Mouse (Mus musculus): Measurements from ENCODE around the gene Cdca3.
A peak's percentile ranks its signal among the peaks of the same experiment; 100 is the strongest.
"Not testable (repeated sequence)": the region's sequence is repeated elsewhere in the genome, so short reads cannot be mapped to it uniquely, and the experiment has no call there.

The Cdca3 gene

DNA sequence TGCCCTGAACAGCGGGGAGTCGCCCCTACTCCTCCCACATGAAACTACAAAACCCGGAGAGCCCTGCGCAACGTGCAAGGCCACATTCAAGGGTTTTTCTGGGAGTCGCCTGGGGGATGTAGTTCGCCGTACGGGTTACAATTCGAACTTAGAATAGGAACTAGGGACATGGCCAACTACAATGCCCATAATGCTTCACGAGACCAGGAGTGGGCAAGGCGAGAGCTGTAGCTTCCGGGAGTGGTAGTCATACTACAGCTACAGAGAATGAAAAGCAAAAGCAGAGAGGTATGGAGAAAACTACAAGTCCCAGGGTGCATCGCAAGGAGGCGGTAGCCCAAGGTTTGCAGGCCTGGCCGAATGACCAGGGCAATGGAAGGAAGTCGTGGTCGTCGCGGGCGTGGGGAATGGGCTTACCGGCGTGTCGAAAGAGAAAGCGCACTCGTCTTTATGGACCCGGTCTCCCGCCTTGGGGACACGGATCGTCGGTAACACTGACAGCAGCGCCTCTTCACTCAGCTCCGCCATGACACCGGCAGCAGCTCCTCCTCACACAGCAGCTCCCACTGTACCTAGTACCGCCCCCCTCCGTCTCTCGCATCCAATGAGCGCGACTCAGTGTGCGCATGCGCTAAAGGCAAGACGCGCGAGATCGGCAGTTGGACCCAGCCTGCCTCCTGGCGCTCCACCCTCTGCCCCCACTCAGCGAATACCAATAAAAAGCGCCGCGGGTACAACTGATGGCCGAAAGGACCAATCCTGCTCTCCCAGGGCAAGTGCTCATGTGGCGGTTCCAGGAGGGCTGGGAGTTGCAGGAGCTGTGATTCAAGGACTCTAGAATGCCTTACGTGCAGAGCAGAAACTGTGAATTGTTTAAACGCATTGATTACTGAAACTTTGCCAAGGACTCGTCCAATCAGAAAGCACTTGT is at the start of gene Cdca3, which contains the start of gene Usp5:
Cdca3 (plus strand) TSS at position 680 of the 931 bp plus-strand sequence.
Usp5 (minus strand) TSS at position 617 of the 931 bp plus-strand sequence.
- peak; percentile 93 to 98 for DNase-seq (ENCODE audit: low spot score in 2 of 2)

DNA sequence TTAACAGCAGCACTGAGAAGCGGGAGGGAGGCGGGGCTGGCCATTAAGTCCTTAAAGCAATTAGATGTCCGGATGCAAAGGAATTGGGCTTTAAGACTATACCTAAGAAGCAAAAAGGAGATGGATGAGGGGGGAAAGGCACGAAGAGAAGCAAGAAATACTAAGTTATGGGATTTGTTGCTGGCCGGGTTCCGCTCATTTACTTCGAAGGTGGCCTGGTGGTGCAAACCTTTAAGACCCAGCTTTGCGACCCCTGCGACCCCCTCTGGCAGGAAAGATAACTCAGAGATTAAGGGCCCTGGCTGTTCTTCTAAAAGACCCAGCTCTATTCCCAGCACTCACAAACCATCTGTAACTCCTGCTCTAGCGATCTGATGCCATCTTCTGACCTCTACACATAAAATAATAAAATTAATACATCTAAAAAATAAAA is 49.3 kb upstream of the Cdca3 start:
- DNase-seq (ENCODE audit: low spot score in 2 of 2): no peak

GRCm38 (mm10) chr6:124780917-124781316 is 48.4 kb upstream of the Cdca3 start:
- DNase-seq (ENCODE audit: low spot score in 2 of 2): no peak

- no peak for DNase-seq (ENCODE audit: low spot score in 2 of 2)
Observed at GRCm38 (mm10) chr6:124782436-124782835, 46.9 kb upstream of the Cdca3 start.

- DNase-seq (ENCODE audit: low spot score in 2 of 2): no peak
Observed at GRCm38 (mm10) chr6:124786756-124787420, 42.5 kb upstream of the Cdca3 start.

GRCm38 (mm10) chr6:124787722-124788121 is 41.6 kb upstream of the Cdca3 start:
- no peak for DNase-seq (ENCODE audit: low spot score in 2 of 2)

- no peak for DNase-seq (ENCODE audit: low spot score in 2 of 2)
Observed at GRCm38 (mm10) chr6:124789519-124789918, 39.8 kb upstream of the Cdca3 start.

DNA sequence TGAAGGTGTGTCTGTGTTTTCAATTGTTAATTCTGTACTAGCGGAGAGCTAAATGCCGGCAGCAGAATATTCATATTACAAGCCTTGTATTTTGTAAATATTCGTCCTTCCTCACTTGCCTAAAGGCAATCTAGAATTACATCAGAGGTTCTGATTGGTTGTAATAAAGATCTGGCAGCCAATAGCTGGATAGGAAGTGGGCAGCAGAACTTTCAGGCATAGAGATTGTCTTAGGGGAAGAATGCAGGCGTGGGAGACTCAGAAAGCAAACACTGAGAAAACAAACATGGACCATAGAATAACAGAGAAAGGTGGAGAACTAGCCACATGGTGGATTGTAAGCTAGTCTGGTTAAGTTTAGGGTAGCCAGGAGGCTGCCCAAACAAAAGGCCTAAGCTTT is 39.2 kb upstream of the Cdca3 start:
- DNase-seq (ENCODE audit: low spot score in 2 of 2): no peak

GRCm38 (mm10) chr6:124791911-124792310 is 37.4 kb upstream of the Cdca3 start:
- no peak for DNase-seq (ENCODE audit: low spot score in 2 of 2)

DNA sequence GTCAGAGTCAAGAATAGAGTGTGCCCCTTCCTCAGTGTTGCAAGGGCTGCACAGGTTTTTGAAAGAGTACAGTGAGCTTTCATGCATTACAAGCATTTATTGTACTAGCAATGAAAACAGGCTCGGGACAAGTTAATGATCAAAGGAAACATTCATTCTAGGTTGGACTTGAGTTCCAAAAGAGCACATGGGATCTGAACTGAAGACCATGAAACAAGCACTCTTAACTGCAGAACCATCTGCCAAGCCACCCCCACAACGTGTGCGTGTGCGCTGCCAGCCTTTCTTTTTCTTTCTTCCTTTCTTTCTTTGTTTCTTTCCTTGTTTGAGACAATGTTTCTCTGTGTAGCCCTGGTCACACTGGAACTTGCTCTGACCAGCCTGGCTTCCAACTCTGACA is 33.6 kb upstream of the Cdca3 start:
- no peak for DNase-seq (ENCODE audit: low spot score in 2 of 2)

DNA sequence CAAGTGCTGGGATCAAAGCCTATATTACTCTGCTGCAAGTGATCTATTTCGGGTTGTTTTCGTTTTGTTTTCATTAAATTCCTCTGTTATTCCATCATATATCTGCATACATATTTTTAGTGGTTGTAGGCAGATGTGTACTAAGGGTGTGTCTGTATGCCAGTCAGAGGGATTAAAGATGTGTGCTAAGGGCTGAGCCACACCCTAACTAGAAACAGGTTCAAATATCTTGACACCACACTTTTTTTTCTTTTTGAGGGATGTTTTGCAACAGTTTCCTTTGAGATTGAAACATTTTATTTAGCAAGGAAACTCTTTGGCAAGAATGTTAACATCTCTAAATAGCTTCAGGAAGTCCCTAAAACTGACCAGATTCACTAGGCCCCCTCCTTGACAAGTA is 33.1 kb upstream of the Cdca3 start:
- no peak for DNase-seq (ENCODE audit: low spot score in 2 of 2)

GRCm38 (mm10) chr6:124802400-124802799 is 26.9 kb upstream of the Cdca3 start:
- DNase-seq (ENCODE audit: low spot score in 2 of 2): not testable (repeated sequence)

DNA sequence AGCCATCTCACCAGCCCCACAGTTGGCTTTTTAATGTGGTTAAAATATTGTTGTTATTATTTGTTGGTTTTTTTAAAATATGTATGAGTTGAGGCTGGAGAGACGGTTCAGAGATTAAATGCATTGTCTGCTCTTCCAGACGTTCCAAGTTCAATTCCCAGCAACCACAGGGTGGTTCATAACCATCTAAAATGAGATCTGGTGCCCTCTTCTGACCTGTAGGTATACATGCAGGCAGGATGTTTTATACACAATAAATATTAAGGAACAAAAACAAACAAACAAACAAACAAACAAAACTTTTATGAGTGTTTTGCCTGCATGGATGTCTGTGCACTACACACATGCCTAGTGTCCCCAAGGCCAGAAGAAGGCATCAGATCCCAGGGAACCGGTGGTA is 26.3 kb upstream of the Cdca3 start:
- DNase-seq (ENCODE audit: low spot score in 2 of 2): no peak

- DNase-seq (ENCODE audit: low spot score in 2 of 2): not testable (repeated sequence)
Observed at GRCm38 (mm10) chr6:124803691-124804090, 25.7 kb upstream of the Cdca3 start.

- DNase-seq (ENCODE audit: low spot score in 2 of 2): no peak
Observed at GRCm38 (mm10) chr6:124804341-124804740, 25.0 kb upstream of the Cdca3 start.

- DNase-seq (ENCODE audit: low spot score in 2 of 2): peak; percentile 83 to 92
Observed at GRCm38 (mm10) chr6:124805341-124806321, 23.7 kb upstream of the Cdca3 start.

DNA sequence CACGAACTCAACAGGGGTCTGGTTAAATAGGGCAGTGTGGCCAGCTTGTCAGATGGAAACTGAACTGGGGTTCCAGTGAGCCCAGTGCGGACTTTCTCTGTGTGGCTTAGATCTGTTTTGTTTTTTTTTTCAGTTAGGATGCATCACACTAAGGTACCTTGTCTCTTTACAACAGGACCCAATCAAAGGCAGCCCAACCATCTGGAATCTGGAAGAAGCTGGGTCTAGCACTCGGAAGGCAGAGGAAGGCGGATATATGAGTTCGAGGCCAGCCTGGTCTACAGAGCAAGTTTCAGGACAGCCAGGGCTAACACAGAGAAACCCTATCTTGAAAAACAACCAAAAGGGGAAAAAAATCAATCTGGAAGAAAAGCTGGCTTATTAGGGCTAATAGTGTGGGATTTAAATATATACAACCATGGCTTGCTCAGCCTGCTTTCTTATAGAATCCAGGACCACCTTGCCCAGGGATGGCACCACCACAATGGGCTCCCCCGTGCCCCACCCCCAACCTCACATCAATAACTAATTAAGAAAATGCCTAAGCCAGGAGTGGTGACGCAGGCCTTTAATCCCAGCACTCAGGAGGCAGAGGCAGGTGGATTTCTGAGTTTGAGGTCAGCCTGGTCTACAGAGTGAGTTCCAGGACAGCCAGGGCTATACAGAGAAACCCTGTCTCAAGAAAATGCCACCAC is 22.8 kb upstream of the Cdca3 start:
- no peak for DNase-seq (ENCODE audit: low spot score in 2 of 2)

DNA sequence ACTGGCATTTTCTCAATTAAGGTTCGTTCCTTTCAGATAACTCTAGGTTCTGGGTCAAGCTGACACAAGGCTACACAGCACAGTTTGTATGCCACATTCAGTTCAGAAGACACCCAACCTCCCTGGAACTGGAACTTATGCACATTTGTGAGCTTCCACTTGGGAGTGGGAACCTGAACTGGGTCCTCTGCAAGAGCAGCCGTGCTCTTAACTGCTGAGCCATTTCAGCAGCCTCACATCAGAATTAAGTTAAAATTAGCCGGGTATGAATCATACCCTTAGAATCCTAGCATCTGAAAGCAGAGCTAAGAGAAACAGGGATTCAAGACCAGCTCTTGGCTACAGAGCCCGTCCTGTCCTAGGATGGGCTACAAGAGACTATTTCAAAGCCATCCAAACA is 22.0 kb upstream of the Cdca3 start:
- DNase-seq (ENCODE audit: low spot score in 2 of 2): no peak

GRCm38 (mm10) chr6:124807986-124808357 is 21.4 kb upstream of the Cdca3 start:
- DNase-seq (ENCODE audit: low spot score in 2 of 2): no peak

DNA sequence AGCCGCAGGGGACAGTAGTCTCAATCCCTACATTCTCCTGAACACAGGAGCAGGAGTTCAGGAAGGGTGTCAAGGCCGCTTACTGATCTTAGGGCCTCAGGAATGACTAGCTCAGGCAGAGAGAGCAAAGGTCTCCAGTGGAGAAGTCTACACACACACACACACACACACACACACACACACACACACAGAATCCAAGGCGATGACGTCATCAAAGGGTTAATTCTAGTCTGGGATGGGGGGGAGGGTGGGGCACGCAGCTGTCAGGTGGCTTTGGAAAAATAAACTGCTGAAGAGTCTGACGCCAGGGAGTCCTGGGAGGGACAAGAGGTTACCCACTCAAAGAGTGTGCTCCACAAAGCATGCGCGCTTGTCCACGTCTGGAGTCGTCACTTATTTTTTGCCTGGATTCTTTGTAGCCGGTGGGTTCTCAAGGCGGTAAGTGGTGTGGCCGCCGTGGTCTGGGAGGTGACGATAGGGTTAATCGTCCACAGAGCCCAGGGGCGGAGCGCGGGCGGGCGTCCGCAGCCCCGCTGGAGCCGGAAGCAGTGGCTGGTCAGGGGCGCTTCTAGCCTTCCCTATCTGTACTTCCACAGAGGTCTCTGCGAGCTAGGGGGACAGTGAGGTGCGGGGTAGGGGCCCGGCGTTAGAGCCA is 20.9 kb upstream of the Cdca3 start, which contains the start of gene Spsb2:
Spsb2 (plus strand) TSS at position 304 of the 655 bp plus-strand sequence.
- peak in 1 of 2 experiments; percentile 69 for DNase-seq (ENCODE audit: low spot score in 2 of 2)
